Mouse (Mus musculus) midbrain, embryonic 10.5 days (tissue): Measurements from ENCODE around the gene Dtx1. TPM values are rescaled to one million over a fixed set of nuclear protein-coding genes. Genes with fewer than 3 reads are reported as not detected.

ENCODE experiments used
- DNase-seq: peaks from one replicate; pipeline ENCODE4 v3.0.0-alpha.2; 2017; ENCODE audit warnings: low spot score
- H3K27ac ChIP-seq: fragments of 300-500 bp; sonication (generic); replicated peaks from 2 replicates; pipeline ENCODE4 v1.5.1; 2016; ENCODE audit warnings: mild to moderate bottlenecking
- H3K27me3 ChIP-seq: fragments of 300-500 bp; sonication (generic); 2 replicates; pipeline ENCODE4 v1.6.1; 2016; ENCODE audit warnings: low read depth, mild to moderate bottlenecking; ENCODE audit not compliant: poor library complexity, severe bottlenecking
- H3K36me3 ChIP-seq: fragments of 300-500 bp; sonication (generic); 2 replicates; pipeline ENCODE4 v1.6.1; 2016; ENCODE audit warnings: mild to moderate bottlenecking, moderate library complexity
- H3K4me1 ChIP-seq: fragments of 300-500 bp; sonication (generic); 2 replicates; pipeline ENCODE4 v1.6.1; 2016
- H3K4me3 ChIP-seq: fragments of 300-500 bp; sonication (generic); 2 replicates; pipeline ENCODE4 v1.5.1; 2016; ENCODE audit warnings: mild to moderate bottlenecking, moderate library complexity
- H3K9me3 ChIP-seq: fragments of 300-500 bp; sonication (generic); replicated peaks from 2 replicates; pipeline ENCODE4 v1.6.1; 2016; ENCODE audit warnings: mild to moderate bottlenecking
- WGBS: fragments of 180-500 bp; shearing (Covaris S2); methylation state at CpG from one replicate; pipeline ENCODE4 v1.1.7; 2016; 5-methylcytosine and 5-hydroxymethylcytosine counted together
- polyA plus RNA-seq: library from polyadenylated mRNA; unstranded; fragments of >200 nt; fragmentation: Nextera tagmentation; extraction: Ambion mirVana; gene quantifications from 2 replicates; pipeline ENCODE4 v1.2.1, GENCODE M21; 2016

The Dtx1 gene
- polyA plus RNA-seq, 1 experiment from 2014 or later = 2.2 TPM

DNA sequence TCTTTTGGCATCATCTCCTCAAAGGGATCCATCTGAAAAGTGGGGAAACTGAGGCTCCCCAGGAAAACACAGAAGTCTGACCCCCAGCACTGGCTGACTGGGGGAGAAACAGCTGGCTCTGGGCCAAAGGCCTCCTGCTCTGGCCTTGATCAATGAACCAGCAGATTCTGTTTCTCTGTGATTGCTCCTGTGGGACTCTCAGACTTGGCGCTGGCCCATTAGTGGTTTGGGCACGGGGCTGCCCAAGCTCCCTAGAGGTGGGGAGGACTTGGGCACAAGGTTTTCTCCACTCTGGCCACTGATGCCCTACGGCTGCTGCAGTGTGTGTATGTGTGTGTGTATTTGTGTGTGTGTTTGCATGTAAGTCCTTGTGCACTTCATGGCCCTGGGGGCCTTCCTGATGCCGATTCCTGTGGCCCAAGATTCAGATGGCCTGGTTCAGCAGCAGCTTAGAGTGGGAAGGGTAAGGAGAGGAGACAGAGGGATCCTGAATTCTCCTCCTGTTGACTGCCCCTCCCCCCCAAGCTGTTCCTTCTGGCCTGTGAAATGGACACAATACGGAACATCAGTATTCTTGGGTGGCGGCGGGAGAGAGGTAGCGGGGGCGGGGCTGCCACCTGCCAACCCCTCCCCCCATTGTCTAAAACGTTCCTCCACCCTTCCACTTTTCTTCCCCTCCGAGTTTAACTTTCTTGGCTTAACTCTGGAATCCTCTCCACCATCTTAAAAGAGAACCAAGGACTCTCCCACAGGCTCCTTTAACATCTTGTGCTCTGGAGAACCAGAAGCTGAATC is 10.5 kb downstream of the Dtx1 start:
- WGBS = 64% methylated on average over 11 of the region's 11 CpGs
- Histone ChIP-seq H3K27me3 (peaks cover 93% of the 10 kb centered on the region), H3K9me3 (no peaks in the 10 kb centered on the region)

DNA sequence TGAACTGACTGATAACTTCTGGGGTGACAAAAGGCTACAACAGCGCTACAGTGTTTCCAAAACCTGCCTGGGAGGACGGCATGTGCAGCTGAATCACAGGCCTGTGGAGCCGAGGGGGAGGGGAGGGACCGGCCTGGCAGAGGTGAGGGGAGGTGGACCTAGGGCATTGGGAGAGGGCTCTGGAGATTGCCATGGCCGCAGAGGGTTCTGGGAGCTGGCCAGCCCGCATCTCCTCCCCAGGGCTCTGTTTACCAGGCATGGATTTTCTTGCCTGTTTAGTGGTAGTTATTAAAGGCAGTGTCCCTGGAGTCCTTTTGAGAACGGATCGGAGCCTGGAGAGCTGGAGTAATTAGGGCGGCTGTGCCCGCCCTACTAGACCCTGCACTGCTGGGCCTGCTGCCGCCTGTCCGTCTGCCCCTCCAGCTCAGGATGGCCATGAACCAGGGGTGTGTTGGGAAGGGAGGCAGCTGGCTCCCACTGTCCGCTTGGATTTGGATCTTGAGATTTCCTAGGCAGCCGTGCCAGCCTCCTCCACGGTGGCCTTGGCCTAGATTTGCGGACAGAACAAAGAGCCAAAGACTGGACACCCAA is 12.8 kb downstream of the Dtx1 start:
- Histone ChIP-seq H3K36me3 (no peaks in the 10 kb centered on the region), H3K4me3 (no peak overlapping the region), H3K27ac (no peak overlapping the region), H3K4me1 (peaks cover 28% of the 10 kb centered on the region), H3K27me3 (peaks cover 93% of the 10 kb centered on the region), H3K9me3 (no peaks in the 10 kb centered on the region)
- WGBS = 53% methylated on average over 16 of the region's 16 CpGs
- no peak for DNase-seq

More for the DNA sequence above, 10.5 kb downstream of the Dtx1 start:
- no peak overlapping the region for H3K4me3 ChIP-seq
- peaks cover 33% of the 10 kb centered on the region for H3K4me1 ChIP-seq
- DNase-seq = no peak
- H3K36me3 ChIP-seq = no peaks in the 10 kb centered on the region
- no peak overlapping the region for H3K27ac ChIP-seq

DNA sequence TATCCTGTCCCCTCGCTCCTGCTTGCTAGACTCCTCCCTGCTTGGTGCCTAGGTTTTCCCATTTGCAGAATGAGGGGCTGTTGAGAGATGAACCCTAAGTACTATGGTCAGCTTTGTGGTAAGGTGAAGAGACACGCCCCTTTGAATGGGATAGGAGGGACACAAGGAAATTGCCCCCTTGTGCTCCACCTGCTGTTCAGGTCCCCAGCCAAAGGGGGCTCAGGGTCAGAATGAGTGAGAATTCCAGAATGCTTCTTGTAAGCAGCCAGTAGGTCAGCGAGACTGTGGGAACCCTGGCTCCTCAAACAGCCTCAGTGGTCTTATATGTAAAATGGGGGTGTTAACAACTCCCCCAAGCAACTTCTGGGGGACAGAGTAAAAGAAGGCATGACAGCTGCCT is 13.5 kb downstream of the Dtx1 start:
- Histone ChIP-seq H3K27ac (no peak overlapping the region), H3K4me1 (peaks cover 28% of the 10 kb centered on the region), H3K36me3 (no peaks in the 10 kb centered on the region), H3K9me3 (no peaks in the 10 kb centered on the region), H3K27me3 (peaks cover 93% of the 10 kb centered on the region), H3K4me3 (no peak overlapping the region)
- WGBS = 64% methylated on average over 3 of the region's 3 CpGs
- no peak for DNase-seq

DNA sequence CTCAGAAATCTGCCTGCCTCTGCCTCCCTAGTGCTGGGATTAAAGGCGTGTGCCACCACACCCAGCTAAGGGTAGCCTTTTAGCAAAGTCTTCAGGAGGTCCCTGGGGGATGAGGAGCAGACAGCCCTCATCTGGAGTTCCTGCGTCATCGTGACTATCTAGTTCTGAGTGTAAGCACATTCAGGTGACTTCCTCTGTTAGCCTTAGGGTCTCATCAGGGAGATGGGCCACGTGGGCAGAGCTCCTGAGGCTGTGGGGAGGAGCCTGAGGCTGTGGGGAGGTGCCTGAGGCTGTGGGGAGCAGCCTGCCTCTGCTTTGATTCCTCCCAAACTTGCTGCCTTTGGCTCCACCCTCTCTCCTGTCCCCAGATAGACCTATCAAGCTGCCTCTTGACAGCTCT is 14.9 kb downstream of the Dtx1 start:
- H3K4me3 ChIP-seq = no peak overlapping the region

DNA sequence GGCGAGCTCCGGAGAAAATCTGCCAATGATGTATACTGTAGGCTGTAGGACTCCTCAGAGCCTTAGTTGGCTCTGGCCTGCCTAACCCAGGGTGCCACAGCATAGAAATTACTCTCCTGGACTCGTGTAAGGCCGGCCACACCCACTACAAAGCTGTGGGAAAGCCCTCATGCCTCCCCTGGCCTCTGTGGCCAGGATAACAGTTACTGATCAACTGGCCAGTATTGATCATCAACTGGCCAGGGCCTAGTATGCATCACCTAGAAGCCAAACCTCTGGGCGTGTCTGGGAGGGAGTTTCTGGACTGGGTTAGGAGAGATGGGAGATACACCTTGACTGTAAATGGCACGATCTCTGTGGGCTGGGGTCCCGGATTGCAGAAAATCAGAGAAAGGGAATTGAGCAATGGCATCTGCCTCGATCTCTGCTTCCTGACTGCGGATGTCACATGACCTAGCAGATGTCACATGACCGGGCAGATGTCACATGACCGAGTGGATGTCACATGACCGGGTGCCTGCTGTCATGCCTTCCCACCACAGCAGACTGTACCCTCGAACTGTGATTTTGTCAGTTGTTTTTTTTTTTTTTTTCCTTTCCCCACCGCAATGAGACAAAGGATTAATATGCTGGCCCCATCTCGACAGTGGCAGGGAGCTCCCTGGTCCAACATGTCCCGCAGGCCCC is 15.5 kb downstream of the Dtx1 start:
- Histone ChIP-seq H3K27me3 (peaks cover 100% of the 10 kb centered on the region), H3K9me3 (no peaks in the 10 kb centered on the region), H3K27ac (no peak overlapping the region), H3K4me1 (peaks cover 28% of the 10 kb centered on the region), H3K4me3 (no peak overlapping the region), H3K36me3 (no peaks in the 10 kb centered on the region)
- no peak for DNase-seq
- WGBS = 75% methylated on average over 16 of the region's 16 CpGs

More for the DNA sequence above, 14.9 kb downstream of the Dtx1 start:
- H3K27ac ChIP-seq = no peak overlapping the region
- DNase-seq = no peak
- peaks cover 28% of the 10 kb centered on the region for H3K4me1 ChIP-seq
- H3K36me3 ChIP-seq = no peaks in the 10 kb centered on the region
- H3K27me3 ChIP-seq = peaks cover 99% of the 10 kb centered on the region
- WGBS = 66% methylated on average over 4 of the region's 4 CpGs
- no peaks in the 10 kb centered on the region for H3K9me3 ChIP-seq

DNA sequence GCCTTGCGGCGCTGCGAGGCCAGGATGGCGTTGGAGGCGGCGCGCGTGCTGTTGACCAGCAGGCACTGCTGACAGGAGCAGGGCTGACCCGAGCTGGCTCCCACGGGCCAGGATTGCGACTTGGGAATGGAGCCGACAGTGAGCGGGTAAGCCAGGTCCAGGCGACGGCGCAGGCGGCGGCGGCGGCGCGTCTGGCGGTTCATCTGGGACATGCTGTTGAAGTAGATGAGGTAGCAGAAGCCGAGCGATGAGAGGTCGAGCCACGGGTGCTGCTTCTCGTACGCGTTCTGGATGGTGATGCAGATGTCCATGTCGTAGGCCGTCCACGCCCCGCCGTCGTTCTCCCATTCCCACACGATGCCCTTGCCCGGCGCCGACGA is 17.0 kb downstream of the Dtx1 start:
- Histone ChIP-seq H3K4me1 (peaks cover 28% of the 10 kb centered on the region), H3K36me3 (no peaks in the 10 kb centered on the region), H3K27me3 (peaks cover 94% of the 10 kb centered on the region), H3K9me3 (no peaks in the 10 kb centered on the region), H3K4me3 (peak overlapping the region; percentile 42), H3K27ac (no peak overlapping the region; the same call in 1 of the 2 replicates)
- no peak for DNase-seq
- 3% methylated on average over 40 of the region's 41 CpGs for WGBS

DNA sequence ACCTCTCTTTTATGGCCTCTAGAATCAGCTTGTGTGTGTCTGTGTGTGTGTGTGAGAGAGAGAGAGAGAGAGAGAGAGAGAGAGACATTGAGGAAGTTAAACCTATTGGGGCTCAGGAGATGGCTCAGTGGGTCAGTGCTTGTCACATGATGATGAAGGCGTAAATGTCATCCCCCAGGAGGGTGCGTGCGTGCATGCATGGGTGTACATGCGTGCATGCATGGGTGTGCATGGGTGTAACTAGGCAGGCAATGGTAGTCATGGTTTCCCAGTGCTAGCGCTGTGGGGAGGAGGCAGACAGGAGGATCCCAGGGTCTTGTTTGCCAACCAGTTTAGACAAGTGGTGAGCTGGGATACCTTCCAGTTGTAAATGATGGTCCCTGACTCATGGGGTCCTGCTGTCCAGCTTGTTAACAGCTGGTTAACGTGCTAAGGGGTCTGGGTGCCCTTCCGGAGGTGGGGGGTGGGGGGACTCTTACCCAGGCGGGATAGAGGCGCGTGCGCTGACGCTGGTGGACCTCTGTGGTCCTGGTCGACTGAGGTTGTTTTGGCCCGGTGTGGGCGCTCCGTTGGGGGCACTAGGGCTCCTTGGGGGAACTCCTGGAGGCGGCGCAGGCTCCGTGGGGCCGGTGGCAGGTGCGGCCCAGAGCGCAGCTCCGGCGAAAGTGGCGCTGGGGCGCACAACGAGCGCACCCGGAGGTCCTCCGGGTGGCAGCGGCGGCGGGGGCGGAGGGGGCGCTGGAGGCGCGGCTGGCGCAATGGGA is 17.6 kb downstream of the Dtx1 start:
- peaks cover 88% of the 10 kb centered on the region for H3K27me3 ChIP-seq
- 11% methylated on average over 37 of the region's 38 CpGs for WGBS
- no peaks in the 10 kb centered on the region for H3K9me3 ChIP-seq
- no peak overlapping the region; the same call in 1 of the 2 replicates for H3K27ac ChIP-seq
- H3K4me3 ChIP-seq = peak overlapping the region; percentile 42
- H3K4me1 ChIP-seq = peaks cover 28% of the 10 kb centered on the region
- no peak for DNase-seq
- no peaks in the 10 kb centered on the region for H3K36me3 ChIP-seq

DNA sequence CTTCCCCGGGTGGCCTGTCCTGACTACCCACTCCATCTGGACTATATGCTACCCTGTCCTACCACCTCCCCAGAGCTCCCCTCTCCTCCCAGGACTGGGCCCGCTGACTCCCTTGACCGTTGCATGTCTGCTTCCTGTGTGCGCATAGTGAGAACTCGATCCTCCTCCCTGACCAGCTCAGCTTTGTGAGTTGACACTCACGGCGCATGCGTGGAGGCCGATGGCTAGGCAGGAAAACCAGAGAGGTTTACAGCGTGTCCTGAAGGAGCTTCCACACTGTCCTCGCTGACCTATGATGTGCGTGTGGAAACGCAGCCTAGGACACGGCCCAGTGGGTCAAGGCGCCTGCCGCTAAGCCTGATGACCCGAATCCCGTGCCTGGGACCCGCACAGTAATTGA is 19.7 kb downstream of the Dtx1 start:
- no peak overlapping the region for H3K4me3 ChIP-seq
- H3K27me3 ChIP-seq = peaks cover 68% of the 10 kb centered on the region
- no peaks in the 10 kb centered on the region for H3K9me3 ChIP-seq
- peaks cover 14% of the 10 kb centered on the region for H3K4me1 ChIP-seq
- no peaks in the 10 kb centered on the region for H3K36me3 ChIP-seq
- WGBS = 81% methylated on average over 19 of the region's 19 CpGs
- H3K27ac ChIP-seq = no peak overlapping the region
- no peak for DNase-seq

DNA sequence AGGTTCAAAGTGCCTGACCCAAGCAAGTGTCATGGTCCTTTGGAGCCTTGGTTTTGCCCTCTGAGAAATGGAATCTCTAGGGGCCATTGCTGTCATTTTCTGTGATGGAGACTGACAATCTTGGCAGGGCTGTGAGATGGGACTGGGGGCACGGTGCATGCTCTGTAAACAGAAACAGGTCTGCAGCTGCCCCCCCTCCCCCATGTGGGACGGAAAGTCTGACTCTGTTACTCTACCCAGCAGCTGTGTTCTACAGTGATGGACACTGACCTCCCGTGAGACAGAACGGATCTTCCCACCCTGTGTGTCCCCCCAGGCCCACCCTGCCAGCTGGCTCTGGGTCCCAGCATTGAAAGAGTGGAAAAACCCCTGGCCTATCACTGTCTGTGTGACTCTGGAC is 21.3 kb downstream of the Dtx1 start:
- Histone ChIP-seq H3K36me3 (no peaks in the 10 kb centered on the region), H3K27ac (no peak overlapping the region), H3K9me3 (no peaks in the 10 kb centered on the region), H3K4me3 (no peak overlapping the region), H3K27me3 (peaks cover 68% of the 10 kb centered on the region), H3K4me1 (peaks cover 14% of the 10 kb centered on the region)
- 67% methylated on average over 4 of the region's 4 CpGs for WGBS
- DNase-seq = no peak

DNA sequence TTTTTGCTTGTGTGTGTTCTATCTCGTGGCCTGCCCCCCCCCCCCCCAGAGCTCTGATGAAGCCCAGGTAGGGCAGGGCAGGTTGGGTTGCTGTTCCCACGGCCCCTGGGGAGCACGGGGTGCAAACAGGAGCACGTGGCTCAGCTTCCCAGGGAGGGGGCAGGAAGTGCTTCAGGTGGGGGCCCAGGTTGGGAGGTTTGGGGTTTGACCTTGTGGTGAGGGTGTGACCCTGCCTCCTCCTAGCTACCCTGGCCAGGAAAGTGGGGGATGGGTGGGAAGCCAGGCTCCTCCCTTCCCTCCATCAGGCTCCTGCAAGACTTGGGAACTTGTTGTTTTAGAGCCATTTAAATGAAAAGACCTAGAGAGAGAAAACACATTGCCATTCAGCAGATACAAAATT is 23.3 kb downstream of the Dtx1 start:
- Histone ChIP-seq H3K27ac (no peak overlapping the region), H3K27me3 (peaks cover 68% of the 10 kb centered on the region), H3K9me3 (no peaks in the 10 kb centered on the region), H3K4me3 (no peak overlapping the region), H3K4me1 (no peaks in the 10 kb centered on the region), H3K36me3 (no peaks in the 10 kb centered on the region)
- WGBS = 53% methylated on average over 4 of the region's 4 CpGs
- DNase-seq = no peak

DNA sequence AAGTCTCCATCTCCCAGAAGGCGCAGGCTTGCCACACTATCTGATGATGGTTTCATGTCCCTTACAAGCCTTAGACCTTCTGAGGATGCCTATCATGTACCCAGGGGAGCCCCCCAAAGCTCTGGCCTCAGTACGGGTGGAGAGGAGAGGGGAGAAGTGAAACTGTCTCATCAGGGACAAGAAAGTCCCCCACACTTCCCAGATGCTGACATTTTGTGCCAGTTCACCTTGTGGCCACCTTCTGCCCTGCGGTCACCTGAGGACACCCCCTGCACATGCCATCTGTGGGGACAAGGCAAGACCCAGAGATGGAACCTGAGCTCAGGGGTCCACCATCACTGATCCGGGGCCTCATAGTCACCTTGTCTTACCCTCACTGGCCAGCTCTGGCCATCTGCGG is 23.8 kb downstream of the Dtx1 start:
- H3K36me3 ChIP-seq = no peaks in the 10 kb centered on the region
- H3K4me3 ChIP-seq = no peak overlapping the region
- H3K27ac ChIP-seq = no peak overlapping the region
- no peak for DNase-seq
- H3K27me3 ChIP-seq = peaks cover 68% of the 10 kb centered on the region
- peaks cover 5% of the 10 kb centered on the region for H3K4me1 ChIP-seq
- WGBS = 89% methylated on average over 5 of the region's 5 CpGs
- no peaks in the 10 kb centered on the region for H3K9me3 ChIP-seq

DNA sequence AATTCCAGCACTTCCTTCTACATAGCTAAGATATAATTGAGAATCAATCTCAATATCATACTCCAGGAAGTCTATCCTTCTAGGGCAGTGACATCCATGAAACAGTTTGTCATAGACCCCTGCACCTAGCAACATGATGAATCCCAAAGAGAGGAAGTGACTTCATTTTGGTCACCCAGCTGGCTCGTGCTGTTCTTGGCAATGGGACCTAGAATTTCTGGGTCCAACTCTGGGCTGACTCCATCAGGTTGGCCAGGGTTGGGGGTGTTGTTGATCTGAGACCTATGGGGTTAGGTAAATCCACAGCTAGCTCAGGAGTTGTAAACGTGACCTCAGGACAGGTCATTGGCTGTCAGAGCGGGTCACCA is 24.3 kb downstream of the Dtx1 start:
- H3K4me3 ChIP-seq = no peak overlapping the region
- 85% methylated on average over 3 of the region's 3 CpGs for WGBS
- H3K27ac ChIP-seq = no peak overlapping the region
- DNase-seq = no peak
- peaks cover 68% of the 10 kb centered on the region for H3K27me3 ChIP-seq
- peaks cover 9% of the 10 kb centered on the region for H3K4me1 ChIP-seq
- H3K36me3 ChIP-seq = no peaks in the 10 kb centered on the region
- no peaks in the 10 kb centered on the region for H3K9me3 ChIP-seq
